Mouse (Mus musculus) large intestine, adult 2 months (tissue): ENCODE results near the gene Rmnd1. TPM values are rescaled to one million over a fixed set of nuclear protein-coding genes. Genes with fewer than 3 reads are reported as not detected.
"Not testable (repeated sequence)": the region's sequence is repeated elsewhere in the genome, so short reads cannot be mapped to it uniquely, and the experiment has no call there.

ENCODE experiments used
- DNase-seq: peaks from one replicate; pipeline ENCODE4 v3.0.0-alpha.2; 2012; ENCODE audit warnings: low read depth, low spot score
- WGBS: fragments of 180-500 bp; shearing (Covaris S2); methylation state at CpG from one replicate; pipeline ENCODE4 v1.1.7; 2018; 5-methylcytosine and 5-hydroxymethylcytosine counted together
- polyA plus RNA-seq: library from polyadenylated mRNA; depleted of rRNA; stranded (reverse); fragments of >200 nt; gene quantifications from 2 replicates; pipeline ENCODE4 v1.2.3, GENCODE M21; 2012; rRNA removed

The Rmnd1 gene
- 22.6 and 29.6 TPM in 2 replicates for polyA plus RNA-seq

GRCm38 (mm10) chr10:4432123-4432931, at the start of gene Rmnd1, which contains the start of gene Armt1:
Gene Rmnd1 (minus strand): TSS chr10:4432388.
Gene Armt1 (plus strand): TSS chr10:4432467.
- peak; percentile 73 for DNase-seq
- WGBS, result under 1% methylated on average over 74 of the region's 75 CpGs

GRCm38 (mm10) chr10:4481695-4482094, 49.5 kb upstream of the Rmnd1 start:
- no peak for DNase-seq
- WGBS, result 75% methylated on average over 8 of the region's 8 CpGs

- WGBS, result 72% methylated on average over 3 of the region's 3 CpGs
- no peak for DNase-seq
Measured at GRCm38 (mm10) chr10:4480929-4481328, 48.7 kb upstream of the Rmnd1 start.

- 50% methylated on average over 5 of the region's 5 CpGs for WGBS
- DNase-seq, result peak; percentile 2
Measured at GRCm38 (mm10) chr10:4476604-4477003, 44.4 kb upstream of the Rmnd1 start.

GRCm38 (mm10) chr10:4475431-4475830, 43.2 kb upstream of the Rmnd1 start:
- 86% methylated on average over 3 of the region's 3 CpGs for WGBS
- DNase-seq, result no peak

GRCm38 (mm10) chr10:4473591-4473993, 41.4 kb upstream of the Rmnd1 start:
- WGBS, result 82% methylated on average over 11 of the region's 11 CpGs
- no peak for DNase-seq

GRCm38 (mm10) chr10:4469406-4469805, 37.2 kb upstream of the Rmnd1 start:
- WGBS, result 63% methylated on average over 3 of the region's 3 CpGs
- no peak for DNase-seq

- 72% methylated on average over 7 of the region's 7 CpGs for WGBS
- DNase-seq, result no peak
Measured at GRCm38 (mm10) chr10:4465799-4466198, 33.6 kb upstream of the Rmnd1 start.

- no peak for DNase-seq
- WGBS, result 89% methylated on average over 2 of the region's 2 CpGs
Measured at GRCm38 (mm10) chr10:4460201-4460600, 28.0 kb upstream of the Rmnd1 start.

- 67% methylated on average over 4 of the region's 4 CpGs for WGBS
- no peak for DNase-seq
Measured at GRCm38 (mm10) chr10:4456409-4456808, 24.2 kb upstream of the Rmnd1 start.

GRCm38 (mm10) chr10:4435416-4435815, 3.2 kb upstream of the Rmnd1 start:
- 77% methylated on average over 3 of the region's 3 CpGs for WGBS
- no peak for DNase-seq

- WGBS, result 81% methylated on average over 2 of the region's 2 CpGs
- not testable (repeated sequence) for DNase-seq
Measured at GRCm38 (mm10) chr10:4433871-4434270, 1.7 kb upstream of the Rmnd1 start.

- DNase-seq, result no peak
- 7% methylated on average over 19 of the region's 19 CpGs for WGBS
Measured at GRCm38 (mm10) chr10:4432996-4433755, 988 bp upstream of the Rmnd1 start.

GRCm38 (mm10) chr10:4431746-4432122, 454 bp downstream of the Rmnd1 start:
- 7% methylated on average over 5 of the region's 5 CpGs for WGBS

GRCm38 (mm10) chr10:4430826-4431225, 1.4 kb downstream of the Rmnd1 start:
- DNase-seq, result no peak
- WGBS, result 87% methylated on average over 3 of the region's 3 CpGs

More at GRCm38 (mm10) chr10:4431746-4432122, 454 bp downstream of the Rmnd1 start:
- no peak for DNase-seq

GRCm38 (mm10) chr10:4430399-4430798, 1.8 kb downstream of the Rmnd1 start:
- WGBS, result 78% methylated on average over 8 of the region's 8 CpGs
- no peak for DNase-seq

- DNase-seq, result no peak
- 67% methylated on average over 8 of the region's 8 CpGs for WGBS
Measured at GRCm38 (mm10) chr10:4425245-4425644, 6.9 kb downstream of the Rmnd1 start.

GRCm38 (mm10) chr10:4407191-4407590, 25.0 kb downstream of the Rmnd1 start:
- no peak for DNase-seq
- 43% methylated on average over 1 of the region's 1 CpGs for WGBS

GRCm38 (mm10) chr10:4405511-4405910, 26.7 kb downstream of the Rmnd1 start:
- WGBS, result 81% methylated on average over 5 of the region's 5 CpGs
- no peak for DNase-seq

- no peak for DNase-seq
- WGBS, result 55% methylated on average over 5 of the region's 5 CpGs
Measured at GRCm38 (mm10) chr10:4404895-4405491, 27.2 kb downstream of the Rmnd1 start.
